Mouse (Mus musculus) urinary bladder, postnatal 4 days (tissue): ENCODE measurements around the gene Hhipl1.

Source experiments
- DNase-seq, 2 experiments: peaks; one replicate each; pipeline ENCODE4 v3.0.0; 2021 to 2022; ENCODE audit warnings: low spot score in 2 of 2

The Hhipl1 gene

GRCm38 (mm10) chr12:108313244-108313772, 7.2 kb downstream of the Hhipl1 start:
- DNase-seq = no peak

- DNase-seq = no peak
These were observed 9.7 kb downstream of the Hhipl1 start for GRCm38 (mm10) chr12:108315818-108316217.

GRCm38 (mm10) chr12:108316655-108317054, 10.6 kb downstream of the Hhipl1 start:
- DNase-seq = no peak

GRCm38 (mm10) chr12:108317201-108317738, 11.2 kb downstream of the Hhipl1 start:
- no peak for DNase-seq

- no peak for DNase-seq
These were observed 11.9 kb downstream of the Hhipl1 start for GRCm38 (mm10) chr12:108317826-108318430.

GRCm38 (mm10) chr12:108318499-108318898, 12.4 kb downstream of the Hhipl1 start:
- DNase-seq = no peak

- no peak for DNase-seq
These were observed 14.0 kb downstream of the Hhipl1 start for GRCm38 (mm10) chr12:108320096-108320495.

GRCm38 (mm10) chr12:108326401-108326800, 20.3 kb downstream of the Hhipl1 start:
- DNase-seq = no peak

GRCm38 (mm10) chr12:108327889-108328491, 21.9 kb downstream of the Hhipl1 start:
- peak in 1 of 2 experiments; percentile 43 for DNase-seq

- DNase-seq = peak; percentile 82 to 89
These were observed 27.0 kb downstream of the Hhipl1 start for GRCm38 (mm10) chr12:108333056-108333455.

- DNase-seq = peak in 1 of 2 experiments; percentile 31
These were observed 27.4 kb downstream of the Hhipl1 start for GRCm38 (mm10) chr12:108333481-108333882.

GRCm38 (mm10) chr12:108333895-108334445, 27.9 kb downstream of the Hhipl1 start, which contains the start of gene Cyp46a1:
TSS of gene Cyp46a1 (plus strand) at chr12:108334381.
- DNase-seq = peak; percentile 100

GRCm38 (mm10) chr12:108334529-108334928, 28.5 kb downstream of the Hhipl1 start:
- DNase-seq = no peak

GRCm38 (mm10) chr12:108338572-108339190, 32.6 kb downstream of the Hhipl1 start:
- DNase-seq = no peak

- DNase-seq = no peak
These were observed 42.1 kb downstream of the Hhipl1 start for GRCm38 (mm10) chr12:108348151-108348550.

GRCm38 (mm10) chr12:108349026-108349425, 43.0 kb downstream of the Hhipl1 start:
- no peak for DNase-seq

- DNase-seq = no peak
These were observed 44.9 kb downstream of the Hhipl1 start for GRCm38 (mm10) chr12:108350931-108351330.

GRCm38 (mm10) chr12:108352371-108353136, 46.5 kb downstream of the Hhipl1 start:
- DNase-seq = no peak

- DNase-seq = no peak
These were observed 48.2 kb downstream of the Hhipl1 start for GRCm38 (mm10) chr12:108354284-108354683.

GRCm38 (mm10) chr12:108355271-108355670, 49.2 kb downstream of the Hhipl1 start:
- DNase-seq = no peak

- no peak for DNase-seq
These were observed 49.9 kb downstream of the Hhipl1 start for GRCm38 (mm10) chr12:108355986-108356385.
